21 mouse cellular contexts compared by ENCODE assay signal in the genomic region with DNA sequence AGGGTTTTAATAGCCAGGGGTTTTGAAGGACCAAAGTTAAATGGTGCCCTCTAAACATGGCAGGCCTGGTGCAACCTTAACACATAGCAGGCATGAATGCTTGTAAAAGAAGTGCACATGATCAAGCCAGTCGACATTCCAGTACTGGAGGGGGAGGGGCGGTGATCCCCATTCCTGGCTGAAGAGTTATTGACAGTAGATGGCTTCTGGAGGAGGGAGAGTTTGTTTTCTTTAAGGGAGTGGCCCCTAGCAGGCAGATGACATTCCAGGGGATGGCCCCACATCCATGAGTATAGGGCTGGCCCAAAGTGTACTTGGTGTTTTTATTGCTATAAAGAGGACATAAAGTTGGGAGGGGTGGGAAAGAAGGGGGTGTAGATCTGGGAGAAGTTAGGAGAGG. TPM values are rescaled to one million over a fixed set of nuclear protein-coding genes. Genes with fewer than 3 reads are reported as not detected.
DNase-seq lines count a peak whose midpoint lies in the region; ATAC-seq and TF ChIP-seq lines count a peak whose summit lies in the region.
"Had no signal": no experiment of that assay in that cellular context is flagged by ENCODE, and none has a peak within 500 bp of the region (broad histone marks: within the 10 kb centered on the region; RNA-seq: fewer than 3 reads in every experiment).

No protein-coding gene starts in this region.

- no peak for TF ChIP-seq POLR2A in kidney, adult 2 months (IDR thresholded peaks at IDR 0.05; ENCODE audit: low read depth, low read length)

- no peak overlapping the region for H3K4me2 ChIP-seq in intestine, embryonic 16.5 days (ENCODE audit: low read depth, low read length)
- H3K4me2 ChIP-seq: embryonic facial prominence, embryonic 15.5 days; heart, embryonic 13.5 days; hindbrain, embryonic 12.5 days had no signal

- ATAC-seq in intestine, embryonic 16.5 days, result peak; percentile 79
- no peak for ATAC-seq in megakaryocyte, adult 5-6 weeks (ENCODE audit: poor library complexity, severe bottlenecking)
- ATAC-seq: activated CD4-positive, CD25-positive, alpha-beta regulatory T cell, adult 4 months; forebrain, embryonic 14.5 days; hindbrain, embryonic 16.5 days had no signal

- TF ChIP-seq CTCF in kidney, adult 2 months (conservative IDR thresholded peaks at IDR 0.05; ENCODE audit: insufficient read depth, insufficient read length, low read depth, low read length), result no peak

- DNase-seq in kidney, adult 2 months, result no peak
- DNase-seq in kidney, adult 9 months, result no peak
- DNase-seq in kidney, postnatal 10 days, result peak; percentile 57
- DNase-seq in kidney, adult 11 months, result no peak
- DNase-seq in R1 (ENCODE audit: low read depth, low spot score), result peak; percentile 35
- DNase-seq in T-cell, adult 2 months (ENCODE audit: low spot score), result no peak
- DNase-seq: adrenal gland, postnatal 14 days; cerebellum, adult 11-12 months; gastrocnemius, adult 2 months; gastrocnemius, postnatal 25 days; heart, postnatal 4 days had no signal

- H3K27me3 ChIP-seq in kidney, adult 2 months (replicated peaks; ENCODE audit: control insufficient read depth, insufficient read depth, low read length), result no peaks in the 10 kb centered on the region
- H3K27me3 ChIP-seq in intestine, embryonic 16.5 days (replicated peaks; ENCODE audit: control insufficient read depth, insufficient read depth, low read length), result no peaks in the 10 kb centered on the region
- H3K27me3 ChIP-seq: embryonic facial prominence, embryonic 15.5 days; heart, embryonic 13.5 days; hindbrain, embryonic 12.5 days had no signal

- peak overlapping the region; percentile 50; the same call in 1 of the 2 replicates for H3K27ac ChIP-seq in kidney, adult 2 months (ENCODE audit: insufficient read depth, low read depth, low read length)
- H3K27ac ChIP-seq in intestine, embryonic 16.5 days (ENCODE audit: low read length), result no peak overlapping the region
- H3K27ac ChIP-seq: embryonic facial prominence, embryonic 15.5 days; forebrain, embryonic 10.5 days; gastrocnemius, adult 2 months; heart, embryonic 13.5 days; hindbrain, embryonic 12.5 days had no signal

- no peak overlapping the region for H3K9ac ChIP-seq in intestine, embryonic 16.5 days (ENCODE audit: low read depth, low read length)
- H3K9ac ChIP-seq: embryonic facial prominence, embryonic 15.5 days; heart, embryonic 13.5 days; hindbrain, embryonic 12.5 days had no signal

- H3K9me3 ChIP-seq in intestine, embryonic 16.5 days (ENCODE audit: control insufficient read depth, low read length), result no peaks in the 10 kb centered on the region
- H3K9me3 ChIP-seq: embryonic facial prominence, embryonic 15.5 days; heart, embryonic 13.5 days; hindbrain, embryonic 12.5 days had no signal

- H3K36me3 ChIP-seq in kidney, adult 2 months (ENCODE audit: control insufficient read depth, insufficient read depth, low read length), result no peaks in the 10 kb centered on the region
- H3K36me3 ChIP-seq in intestine, embryonic 16.5 days (ENCODE audit: control insufficient read depth, insufficient read depth, low read length), result no peaks in the 10 kb centered on the region
- H3K36me3 ChIP-seq: embryonic facial prominence, embryonic 15.5 days; heart, embryonic 13.5 days; hindbrain, embryonic 12.5 days had no signal

- WGBS in kidney, adult 2 months, result 53% methylated on average over 2 of the region's 2 CpGs
- WGBS in intestine, embryonic 16.5 days, result 42% methylated on average over 2 of the region's 2 CpGs

- no peak overlapping the region for H3K4me3 ChIP-seq in kidney, adult 2 months (ENCODE audit: insufficient read depth, low read depth, low read length)
- H3K4me3 ChIP-seq in intestine, embryonic 16.5 days (ENCODE audit: low read length), result no peak overlapping the region
- H3K4me3 ChIP-seq: embryonic facial prominence, embryonic 15.5 days; erythroblast, embryonic 14.5 days; forebrain, embryonic 10.5 days; gastrocnemius, adult 2 months; heart, embryonic 13.5 days; hindbrain, embryonic 12.5 days had no signal

- peaks cover 35% of the 10 kb centered on the region for H3K4me1 ChIP-seq in kidney, adult 2 months (ENCODE audit: control insufficient read depth, insufficient read depth, low read length)
- H3K4me1 ChIP-seq in intestine, embryonic 16.5 days (ENCODE audit: control insufficient read depth, insufficient read depth, low read length), result peaks cover 5% of the 10 kb centered on the region
- H3K4me1 ChIP-seq: hindbrain, embryonic 12.5 days had no signal

RNA-seq across cellular contexts. Expression of a gene that starts 13.4 kb away (rescaled TPM):
- polyA plus RNA-seq in kidney, adult 2 months (2012; rRNA removed), result 587 and 592 TPM in 2 replicates
- 121 and 125 TPM in 2 replicates for polyA plus RNA-seq in intestine, embryonic 16.5 days (2015; fragmentation: Nextera tagmentation; extraction: Ambion mirVana)
- total RNA-seq in megakaryocyte, adult 5-6 weeks (2015), result 249 and 260 TPM in 2 replicates
- total RNA-seq in megakaryocyte, adult 5-6 weeks (2017), result 383 and 394 TPM in 2 replicates

Comparison
In these comparisons a context has a peak if more than half of its experiments do, and no peak if none do; other contexts are left out.
1. DNase-seq: peak in kidney, postnatal 10 days (single experiment) and R1 (single experiment); none in kidney, adult 2 months (single experiment), kidney, adult 9 months (single experiment), kidney, adult 11 months (single experiment) and T-cell, adult 2 months (single experiment).